Mouse (Mus musculus): ENCODE data around the gene Ptgis. TPM values are rescaled to one million over a fixed set of nuclear protein-coding genes. Genes with fewer than 3 reads are reported as not detected.

The Ptgis gene
- polyA plus RNA-seq, 2 experiments, result 31.2 to 37.7 TPM

DNA sequence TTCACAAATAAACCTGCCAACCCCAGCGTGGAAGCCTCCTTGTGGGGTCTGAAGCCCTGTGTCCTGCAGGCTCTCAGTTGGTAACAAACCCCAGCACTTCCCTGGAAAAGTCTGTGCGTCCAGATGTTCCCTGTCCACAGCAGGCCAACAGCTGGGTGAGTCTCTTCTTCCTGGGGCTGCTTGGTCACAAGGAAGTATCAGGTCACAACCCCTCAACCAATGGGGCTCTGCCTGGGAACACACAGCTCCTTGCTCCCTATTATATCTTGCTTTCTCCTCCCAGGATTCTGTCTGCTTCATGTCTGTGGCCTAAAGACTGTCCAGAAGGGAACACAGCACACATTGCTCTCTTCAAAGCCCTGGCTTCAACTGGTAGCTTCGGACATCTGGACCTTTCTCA, 9.2 kb upstream of the Ptgis start:
- no peak overlapping the region for H3K4me3 ChIP-seq (replicated peaks; ENCODE audit: low read length)
- H3K9ac ChIP-seq (ENCODE audit: low read depth, low read length, severe bottlenecking), result no peak overlapping the region
- ATAC-seq (ENCODE audit: low FRiP score, low read depth) (peak; percentile 30; the same call in 1 of the 2 replicates), DNase-seq (ENCODE audit: low spot score) (no peak)
- H3K27me3 ChIP-seq (ENCODE audit: control insufficient read depth, insufficient read depth, low read length), result no peaks in the 10 kb centered on the region
- H3K27ac ChIP-seq (replicated peaks; ENCODE audit: low read depth, low read length), result no peak overlapping the region
- no peak for TF ChIP-seq POLR2A (IDR thresholded peaks at IDR 0.05; ENCODE audit: borderline replicate concordance, extremely low read depth, insufficient read depth, insufficient read length)
- no peaks in the 10 kb centered on the region for H3K36me3 ChIP-seq (ENCODE audit: control insufficient read depth, insufficient read depth, low read length)
- H3K4me2 ChIP-seq (replicated peaks; ENCODE audit: low read depth, low read length, severe bottlenecking), result no peak overlapping the region
- H3K9me3 ChIP-seq (ENCODE audit: control insufficient read depth, low read length), result no peaks in the 10 kb centered on the region
- WGBS, result 51% methylated on average over 3 of the region's 3 CpGs
- peaks cover 22% of the 10 kb centered on the region for H3K4me1 ChIP-seq (ENCODE audit: control insufficient read depth, insufficient read depth, low read length)

DNA sequence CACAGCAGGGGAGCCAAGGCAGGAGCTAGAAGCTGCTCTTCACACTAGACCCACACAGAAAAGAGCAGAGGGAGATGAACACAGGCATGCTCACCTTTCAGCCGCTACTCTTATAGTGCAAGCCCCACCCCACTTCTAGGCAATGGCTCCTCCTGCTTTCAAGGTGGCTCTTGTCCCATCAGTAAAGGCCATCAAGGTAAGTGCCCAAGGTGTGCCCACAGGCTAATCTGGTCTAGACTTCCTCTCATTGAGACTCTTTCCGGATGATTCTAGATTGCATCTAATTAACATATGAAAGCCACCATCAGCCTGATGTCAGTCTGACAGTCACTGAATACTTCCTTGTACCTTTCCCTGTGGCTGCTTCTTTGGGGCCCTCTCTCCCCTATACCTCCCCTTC, 7.4 kb upstream of the Ptgis start:
- no peaks in the 10 kb centered on the region for H3K27me3 ChIP-seq (ENCODE audit: control insufficient read depth, insufficient read depth, low read length)
- H3K4me1 ChIP-seq (ENCODE audit: control insufficient read depth, insufficient read depth, low read length), result peaks cover 22% of the 10 kb centered on the region
- H3K36me3 ChIP-seq (ENCODE audit: control insufficient read depth, insufficient read depth, low read length), result no peaks in the 10 kb centered on the region
- H3K4me3 ChIP-seq (replicated peaks; ENCODE audit: low read length), result no peak overlapping the region
- H3K4me2 ChIP-seq (replicated peaks; ENCODE audit: low read depth, low read length, severe bottlenecking), result no peak overlapping the region
- 69% methylated on average over 2 of the region's 2 CpGs for WGBS
- no peak for DNase-seq (ENCODE audit: low spot score)
- no peaks in the 10 kb centered on the region for H3K9me3 ChIP-seq (ENCODE audit: control insufficient read depth, low read length)
- no peak for TF ChIP-seq POLR2A (IDR thresholded peaks at IDR 0.05; ENCODE audit: borderline replicate concordance, extremely low read depth, insufficient read depth, insufficient read length)
- H3K9ac ChIP-seq (ENCODE audit: low read depth, low read length, severe bottlenecking), result no peak overlapping the region
- no peak for ATAC-seq (ENCODE audit: low FRiP score, low read depth)
- no peak overlapping the region for H3K27ac ChIP-seq (replicated peaks; ENCODE audit: low read depth, low read length)

- DNase-seq (ENCODE audit: low spot score) (no peak), ATAC-seq (ENCODE audit: low FRiP score, low read depth) (no peak)
- Histone ChIP-seq H3K27ac (replicated peaks; ENCODE audit: low read depth, low read length) (no peak overlapping the region), H3K4me2 (replicated peaks; ENCODE audit: low read depth, low read length, severe bottlenecking) (no peak overlapping the region), H3K36me3 (ENCODE audit: control insufficient read depth, insufficient read depth, low read length) (no peaks in the 10 kb centered on the region), H3K9me3 (ENCODE audit: control insufficient read depth, low read length) (no peaks in the 10 kb centered on the region), H3K9ac (ENCODE audit: low read depth, low read length, severe bottlenecking) (no peak overlapping the region), H3K4me1 (ENCODE audit: control insufficient read depth, insufficient read depth, low read length) (peaks cover 15% of the 10 kb centered on the region), H3K27me3 (ENCODE audit: control insufficient read depth, insufficient read depth, low read length) (no peaks in the 10 kb centered on the region), H3K4me3 (replicated peaks; ENCODE audit: low read length) (no peak overlapping the region)
- WGBS, result 89% methylated on average over 7 of the region's 7 CpGs
- no peak for TF ChIP-seq POLR2A (IDR thresholded peaks at IDR 0.05; ENCODE audit: borderline replicate concordance, extremely low read depth, insufficient read depth, insufficient read length)
Measured at GRCm38 (mm10) chr2:167246704-167247103, 6.3 kb upstream of the Ptgis start.

DNA sequence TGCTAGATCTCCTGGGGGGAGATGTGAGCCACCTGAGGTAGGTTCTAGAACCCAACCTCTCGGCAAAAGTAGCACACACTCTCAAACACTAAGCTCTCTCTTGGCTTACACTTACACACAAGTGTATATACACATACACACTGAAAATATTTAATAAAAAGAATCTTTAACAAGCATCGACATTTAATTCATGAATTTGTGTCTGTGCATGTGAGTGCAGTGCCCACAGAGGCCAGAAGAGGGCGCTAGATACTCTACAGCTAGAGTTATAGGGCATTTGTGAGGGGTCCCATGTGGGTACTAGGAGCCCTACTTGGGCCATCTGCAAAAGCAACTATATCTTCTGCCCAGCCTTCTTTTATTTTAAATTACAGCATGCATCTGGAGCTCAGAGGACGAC, 4.5 kb upstream of the Ptgis start:
- Histone ChIP-seq H3K36me3 (ENCODE audit: control insufficient read depth, insufficient read depth, low read length) (no peaks in the 10 kb centered on the region), H3K4me2 (replicated peaks; ENCODE audit: low read depth, low read length, severe bottlenecking) (no peak overlapping the region), H3K4me3 (replicated peaks; ENCODE audit: low read length) (no peak overlapping the region), H3K9ac (ENCODE audit: low read depth, low read length, severe bottlenecking) (no peak overlapping the region), H3K27ac (replicated peaks; ENCODE audit: low read depth, low read length) (no peak overlapping the region), H3K9me3 (ENCODE audit: control insufficient read depth, low read length) (no peaks in the 10 kb centered on the region), H3K4me1 (ENCODE audit: control insufficient read depth, insufficient read depth, low read length) (peaks cover 8% of the 10 kb centered on the region; the same call in 1 of the 2 replicates), H3K27me3 (ENCODE audit: control insufficient read depth, insufficient read depth, low read length) (no peaks in the 10 kb centered on the region)
- ATAC-seq (ENCODE audit: low FRiP score, low read depth) (no peak), DNase-seq (ENCODE audit: low spot score) (no peak)
- WGBS, result 71% methylated on average over 4 of the region's 4 CpGs
- TF ChIP-seq POLR2A (IDR thresholded peaks at IDR 0.05; ENCODE audit: borderline replicate concordance, extremely low read depth, insufficient read depth, insufficient read length), result no peak

GRCm38 (mm10) chr2:167243831-167244563, 3.6 kb upstream of the Ptgis start:
- no peak overlapping the region for H3K27ac ChIP-seq (replicated peaks; ENCODE audit: low read depth, low read length)
- no peak overlapping the region for H3K9ac ChIP-seq (ENCODE audit: low read depth, low read length, severe bottlenecking)
- TF ChIP-seq POLR2A (IDR thresholded peaks at IDR 0.05; ENCODE audit: borderline replicate concordance, extremely low read depth, insufficient read depth, insufficient read length), result no peak
- 77% methylated on average over 4 of the region's 4 CpGs for WGBS
- DNase-seq (ENCODE audit: low spot score) (peak; percentile 55), ATAC-seq (ENCODE audit: low FRiP score, low read depth) (peak; percentile 64; the same call in 1 of the 2 replicates)
- peaks cover 8% of the 10 kb centered on the region for H3K4me1 ChIP-seq (ENCODE audit: control insufficient read depth, insufficient read depth, low read length)
- H3K4me2 ChIP-seq (replicated peaks; ENCODE audit: low read depth, low read length, severe bottlenecking), result no peak overlapping the region
- no peak overlapping the region for H3K4me3 ChIP-seq (replicated peaks; ENCODE audit: low read length)
- H3K36me3 ChIP-seq (ENCODE audit: control insufficient read depth, insufficient read depth, low read length), result no peaks in the 10 kb centered on the region
- no peaks in the 10 kb centered on the region for H3K27me3 ChIP-seq (ENCODE audit: control insufficient read depth, insufficient read depth, low read length)
- no peaks in the 10 kb centered on the region for H3K9me3 ChIP-seq (ENCODE audit: control insufficient read depth, low read length)

All from limb, embryonic 14.5 days (tissue).